Mouse (Mus musculus): ENCODE measurements around the gene Cdh16. TPM values are rescaled to one million over a fixed set of nuclear protein-coding genes. Genes with fewer than 3 reads are reported as not detected.

Gene Cdh16
- total RNA-seq, 2 experiments from 2014 or later, result not detected

- DNase-seq (ENCODE audit: low spot score in 2 of 2), result no peak
Observed at GRCm38 (mm10) chr8:104613119-104613518, 11.1 kb downstream of the Cdh16 start.

DNA sequence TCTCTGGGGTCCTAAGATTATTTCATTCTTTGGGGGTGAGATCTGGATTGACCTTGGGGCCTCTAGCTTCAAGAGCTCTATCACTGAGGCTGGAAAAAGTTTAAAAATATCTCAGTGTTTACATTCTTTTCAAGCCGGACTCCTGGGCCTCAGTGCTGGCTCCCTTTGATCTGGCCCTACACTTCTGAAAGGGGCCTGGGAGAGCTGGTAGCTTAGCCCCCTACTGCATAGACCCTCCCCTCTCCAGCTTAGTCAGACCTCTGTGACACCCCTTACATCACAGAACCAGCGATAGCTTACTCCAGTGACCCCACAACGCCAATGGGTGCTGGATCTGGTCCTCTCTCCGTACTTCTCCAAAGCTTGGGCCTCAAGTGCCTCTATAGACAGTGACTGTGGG is 12.6 kb downstream of the Cdh16 start:
- no peak for DNase-seq (ENCODE audit: low spot score in 2 of 2)

DNA sequence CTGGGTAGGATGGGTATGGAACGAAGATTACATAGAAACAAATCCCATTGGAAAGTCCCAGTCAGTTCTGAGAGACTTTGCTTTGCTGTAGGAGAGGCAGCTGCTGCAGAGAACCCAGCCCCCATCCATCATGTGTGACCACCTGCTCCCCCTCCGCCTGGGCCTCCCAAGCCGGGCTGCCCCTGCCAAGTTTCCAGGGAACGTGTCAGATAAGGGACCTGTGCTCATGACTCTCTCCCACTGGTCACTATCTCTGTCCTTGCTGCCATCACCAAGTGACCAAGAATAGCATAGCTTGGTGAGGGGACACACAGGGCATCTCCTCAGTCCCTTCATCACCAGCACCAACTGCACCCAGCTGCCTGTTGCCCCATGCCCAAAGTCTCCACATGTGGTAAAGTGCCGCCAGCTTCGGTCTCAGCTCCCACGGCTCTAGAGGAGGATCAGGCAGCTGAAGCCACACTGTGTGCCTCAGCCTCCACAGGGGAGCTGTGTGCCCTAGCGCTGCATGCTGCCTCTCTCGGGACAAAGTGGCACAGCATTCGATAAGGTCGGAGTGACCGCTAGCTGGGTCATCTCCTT is 13.9 kb downstream of the Cdh16 start:
- DNase-seq (ENCODE audit: low spot score in 2 of 2), result no peak

DNA sequence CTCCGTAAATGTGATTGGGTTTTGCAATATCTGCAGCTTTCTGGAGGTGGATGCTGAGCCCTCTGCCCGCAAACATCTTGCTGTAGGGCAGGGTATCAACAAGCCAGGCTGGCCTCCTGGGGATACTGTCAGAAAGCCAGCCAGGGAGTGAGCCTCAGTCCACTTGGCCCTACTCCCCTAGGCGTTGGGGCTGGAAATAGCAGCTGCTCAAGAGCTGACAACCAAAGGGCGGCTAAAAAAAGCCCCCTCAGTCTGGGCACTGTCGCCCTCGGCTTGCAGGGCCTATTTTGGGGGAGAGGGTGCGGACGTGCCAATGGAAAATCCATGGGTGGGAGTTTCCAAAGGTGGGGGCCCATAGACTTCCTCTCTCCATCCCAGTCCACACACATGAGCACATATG is 15.0 kb downstream of the Cdh16 start:
- no peak for DNase-seq (ENCODE audit: low spot score in 2 of 2)

DNA sequence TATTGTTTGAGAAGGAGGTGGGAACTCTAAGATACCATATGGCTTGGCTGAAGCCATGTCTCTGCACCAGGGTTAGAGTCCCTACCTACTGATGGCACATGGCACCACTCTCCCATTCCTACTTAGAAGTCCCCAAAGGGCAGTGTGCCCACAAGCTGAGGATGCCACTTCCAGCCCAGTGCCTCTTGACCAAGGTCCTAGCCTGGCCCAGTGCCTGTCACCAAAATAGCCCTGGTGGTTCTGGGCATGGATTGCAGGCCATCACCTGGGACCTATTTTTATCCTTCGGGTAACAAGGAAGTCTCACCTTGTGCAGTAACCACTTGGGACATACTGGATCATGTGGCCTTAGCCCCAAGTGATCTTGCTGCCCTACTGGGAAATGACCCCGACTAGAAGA is 16.3 kb downstream of the Cdh16 start:
- DNase-seq (ENCODE audit: low spot score in 2 of 2), result no peak

DNA sequence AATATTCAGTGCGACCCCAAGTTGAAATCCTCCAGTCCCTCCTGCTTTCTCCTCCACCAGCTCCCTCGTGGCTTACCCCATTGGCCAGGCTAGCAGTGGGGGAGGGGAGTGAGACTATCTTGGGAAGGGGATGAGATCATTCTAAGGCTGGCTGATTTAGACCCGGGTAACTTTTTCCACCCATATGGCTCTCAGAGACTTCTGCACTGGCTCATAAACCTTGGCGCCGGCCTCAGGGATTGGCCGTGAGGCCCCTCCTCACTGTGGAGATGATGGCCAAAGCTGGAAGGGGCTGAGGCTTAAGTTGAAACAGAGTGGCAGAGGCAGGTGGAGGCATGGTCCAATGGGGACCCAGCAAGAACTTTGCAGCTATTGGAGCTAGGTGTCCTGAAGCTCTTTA is 17.9 kb downstream of the Cdh16 start:
- no peak for DNase-seq (ENCODE audit: low spot score in 2 of 2)

DNA sequence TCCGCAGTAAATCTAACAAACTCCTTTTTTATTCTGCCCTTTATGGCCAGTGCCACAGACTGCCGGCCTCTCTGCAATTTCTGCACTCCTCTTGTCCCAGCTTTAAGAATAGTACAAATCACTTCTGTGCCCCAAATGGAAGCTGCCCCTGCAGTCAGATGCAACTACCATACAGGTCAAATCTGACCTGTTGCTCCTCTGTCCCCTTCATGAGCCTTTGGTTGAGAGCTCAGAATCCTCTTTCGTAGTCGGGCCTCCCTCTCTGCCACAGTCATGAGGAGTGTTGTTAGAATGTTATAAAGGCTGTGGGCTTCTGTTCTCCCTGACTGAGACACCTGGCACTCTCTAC is 21.0 kb downstream of the Cdh16 start:
- no peak for DNase-seq (ENCODE audit: low spot score in 2 of 2)

DNA sequence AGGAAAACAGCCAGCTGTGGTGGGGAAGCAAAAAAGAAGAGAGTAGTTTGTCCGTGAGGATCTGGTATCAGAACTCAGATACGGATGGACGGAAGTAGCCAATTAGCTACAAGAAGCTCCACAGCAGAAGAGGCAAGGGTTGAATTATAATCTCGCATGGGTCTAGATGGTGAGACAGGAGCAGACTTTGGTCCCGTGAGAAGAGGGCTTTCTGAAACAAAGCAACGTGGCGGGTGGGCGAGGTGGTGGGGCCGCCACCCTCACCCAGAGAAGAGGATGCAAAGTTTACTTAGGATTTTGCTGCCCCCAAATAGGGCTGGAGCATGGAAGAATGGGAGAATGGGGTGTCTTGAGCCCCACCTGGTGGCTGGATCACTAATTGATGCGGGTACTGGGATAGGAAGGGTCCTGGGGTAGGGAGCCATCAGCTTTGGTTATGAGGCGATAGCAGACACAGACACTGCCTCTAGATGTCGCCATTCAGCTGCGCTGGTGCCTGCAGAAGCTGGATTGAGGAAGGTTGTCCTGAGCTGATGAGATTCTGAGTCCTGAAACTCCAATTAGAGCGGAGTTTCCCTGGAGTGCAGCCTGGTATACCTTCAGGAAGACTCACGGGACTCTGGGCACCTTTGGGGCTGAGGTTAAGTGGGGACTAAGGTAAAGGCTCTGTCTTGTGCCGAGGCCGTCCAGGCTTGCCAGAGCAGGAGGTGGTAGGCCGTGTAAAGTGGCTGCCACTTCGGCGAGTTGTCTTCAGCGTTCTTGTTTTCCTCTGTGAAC is 21.5 kb downstream of the Cdh16 start:
- peak; percentile 80 to 90 for DNase-seq (ENCODE audit: low spot score in 2 of 2)

DNA sequence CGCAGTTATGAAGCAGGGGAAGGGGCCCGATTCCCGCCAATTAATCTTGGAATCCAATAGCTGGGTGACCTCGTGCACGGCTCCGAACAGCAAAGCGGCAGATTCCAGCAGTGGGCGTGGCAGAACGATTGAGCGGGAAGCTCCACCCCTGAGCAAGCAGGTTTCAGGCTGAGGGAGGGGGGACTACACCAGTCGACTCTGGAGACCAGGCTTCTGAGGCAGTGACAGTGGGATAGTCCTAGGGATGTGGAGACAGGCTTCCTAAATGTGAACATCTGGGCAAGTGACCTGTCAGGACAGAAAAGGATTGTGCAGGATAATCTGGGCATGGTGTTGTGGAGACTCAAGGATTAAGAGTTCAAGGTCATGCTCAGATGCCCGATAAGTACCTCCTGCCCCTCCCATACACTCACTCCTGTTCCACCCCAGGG is 22.2 kb downstream of the Cdh16 start:
- no peak for DNase-seq (ENCODE audit: low spot score in 2 of 2)

DNA sequence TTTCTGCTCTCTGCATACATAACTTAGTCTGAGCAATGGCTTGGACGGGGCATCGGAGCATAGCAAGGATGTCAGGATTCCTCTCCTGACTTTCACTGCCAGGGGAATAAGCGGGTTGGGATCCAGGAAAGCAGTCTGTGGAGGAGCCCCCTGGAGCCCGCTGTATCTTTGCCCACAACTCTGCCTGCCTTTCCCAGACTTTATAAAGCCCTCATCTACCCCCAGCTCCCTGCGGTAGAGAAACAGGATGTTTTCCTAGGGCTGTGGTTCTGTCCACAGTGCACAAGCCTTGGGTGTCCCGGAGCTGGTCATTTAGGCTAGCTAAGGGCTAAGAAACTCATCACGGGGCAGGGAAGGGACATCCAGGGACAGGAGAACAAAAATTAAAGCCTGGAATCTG is 22.8 kb downstream of the Cdh16 start:
- no peak for DNase-seq (ENCODE audit: low spot score in 2 of 2)

- DNase-seq (ENCODE audit: low spot score in 2 of 2), result no peak
Observed at GRCm38 (mm10) chr8:104598496-104598895, 25.7 kb downstream of the Cdh16 start.

DNA sequence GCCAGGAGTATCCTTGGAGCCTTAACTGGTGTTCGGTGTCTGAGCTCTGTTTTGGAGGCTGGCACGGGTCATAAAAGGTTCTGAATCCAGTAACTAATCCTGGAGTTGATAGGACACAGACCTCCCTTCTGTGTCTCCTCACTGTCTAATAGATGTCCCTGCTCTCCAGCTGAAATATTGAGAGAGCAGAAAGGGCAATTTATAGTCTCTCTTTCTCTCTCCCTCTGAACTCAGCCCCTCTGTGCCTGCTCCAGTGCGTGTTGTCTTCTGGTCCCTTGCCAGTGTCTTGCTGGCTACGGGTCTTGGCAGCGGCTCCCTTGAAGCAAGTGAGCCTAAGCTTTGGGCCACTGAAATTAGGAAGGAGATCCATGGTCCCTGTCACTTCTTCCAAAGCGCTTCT is 26.5 kb downstream of the Cdh16 start:
- DNase-seq (ENCODE audit: low spot score in 2 of 2), result no peak

DNA sequence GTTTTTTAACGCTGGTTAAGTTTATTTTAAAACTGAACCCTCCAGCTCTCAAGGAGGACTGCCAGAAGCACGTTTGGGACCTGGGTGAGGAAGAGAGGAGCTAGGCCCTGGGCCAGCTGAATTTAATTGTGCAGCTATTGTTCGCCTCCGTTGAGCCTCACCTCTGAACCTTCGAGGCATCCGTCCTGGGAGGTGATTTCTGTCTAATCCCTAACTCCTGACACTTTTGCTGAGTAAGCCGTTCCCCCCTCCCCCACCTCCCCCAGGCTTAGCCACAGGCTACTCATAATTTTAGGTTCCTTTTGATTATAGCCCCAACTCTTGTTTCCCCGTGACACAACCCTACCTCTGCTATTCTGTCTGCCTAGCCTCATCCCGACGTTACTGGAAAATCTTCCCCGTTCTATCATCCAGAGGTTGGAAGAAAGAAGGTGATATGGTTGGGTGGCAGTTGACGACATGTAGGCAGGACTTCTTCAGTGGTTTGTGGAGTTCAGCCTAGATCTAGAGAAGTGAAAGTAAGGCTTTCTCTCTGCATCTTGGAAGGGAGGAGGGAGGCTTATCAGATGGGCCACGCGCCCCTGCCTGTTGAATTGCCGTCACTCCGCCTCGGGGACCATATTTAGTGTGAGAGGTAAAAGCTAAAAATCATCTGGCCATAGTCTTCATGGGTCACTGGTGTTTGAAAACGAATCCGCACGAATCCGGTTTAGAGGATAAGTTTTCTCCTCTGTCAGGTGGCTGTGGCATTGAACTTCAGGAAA is 28.2 kb downstream of the Cdh16 start:
- DNase-seq (ENCODE audit: low spot score in 2 of 2), result no peak

DNA sequence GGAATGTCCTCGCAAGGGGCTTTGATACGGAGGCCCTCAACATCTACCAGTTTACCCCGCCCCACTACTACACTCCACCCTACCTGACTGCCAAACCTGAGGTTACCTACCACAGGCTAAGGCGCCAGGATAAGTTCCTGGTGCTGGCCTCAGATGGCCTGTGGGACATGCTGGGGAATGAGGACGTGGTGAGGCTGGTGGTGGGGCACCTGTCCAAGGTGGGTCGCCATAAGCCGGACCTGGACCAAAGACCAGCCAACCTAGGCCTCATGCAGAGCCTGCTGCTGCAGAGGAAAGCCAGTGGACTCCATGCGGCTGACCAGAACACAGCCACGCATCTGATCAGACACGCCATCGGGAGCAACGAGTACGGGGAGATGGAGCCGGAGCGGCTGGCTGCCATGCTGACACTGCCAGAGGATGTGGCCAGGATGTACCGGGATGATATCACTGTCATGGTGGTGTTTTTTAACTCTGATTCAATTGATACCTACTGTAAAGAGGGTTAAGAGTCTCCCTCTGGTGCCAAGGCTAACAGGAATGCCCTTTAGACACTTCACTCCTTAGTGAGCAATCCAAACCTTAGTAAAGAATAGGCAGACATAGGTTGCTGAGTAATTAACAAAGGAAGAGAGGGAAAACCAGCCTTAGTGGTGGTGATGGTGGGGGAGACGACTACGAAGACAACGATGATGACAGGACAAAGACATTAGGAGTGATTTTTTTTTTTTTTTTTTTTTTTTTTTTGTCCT is 29.4 kb downstream of the Cdh16 start:
- DNase-seq (ENCODE audit: low spot score in 2 of 2), result no peak

DNA sequence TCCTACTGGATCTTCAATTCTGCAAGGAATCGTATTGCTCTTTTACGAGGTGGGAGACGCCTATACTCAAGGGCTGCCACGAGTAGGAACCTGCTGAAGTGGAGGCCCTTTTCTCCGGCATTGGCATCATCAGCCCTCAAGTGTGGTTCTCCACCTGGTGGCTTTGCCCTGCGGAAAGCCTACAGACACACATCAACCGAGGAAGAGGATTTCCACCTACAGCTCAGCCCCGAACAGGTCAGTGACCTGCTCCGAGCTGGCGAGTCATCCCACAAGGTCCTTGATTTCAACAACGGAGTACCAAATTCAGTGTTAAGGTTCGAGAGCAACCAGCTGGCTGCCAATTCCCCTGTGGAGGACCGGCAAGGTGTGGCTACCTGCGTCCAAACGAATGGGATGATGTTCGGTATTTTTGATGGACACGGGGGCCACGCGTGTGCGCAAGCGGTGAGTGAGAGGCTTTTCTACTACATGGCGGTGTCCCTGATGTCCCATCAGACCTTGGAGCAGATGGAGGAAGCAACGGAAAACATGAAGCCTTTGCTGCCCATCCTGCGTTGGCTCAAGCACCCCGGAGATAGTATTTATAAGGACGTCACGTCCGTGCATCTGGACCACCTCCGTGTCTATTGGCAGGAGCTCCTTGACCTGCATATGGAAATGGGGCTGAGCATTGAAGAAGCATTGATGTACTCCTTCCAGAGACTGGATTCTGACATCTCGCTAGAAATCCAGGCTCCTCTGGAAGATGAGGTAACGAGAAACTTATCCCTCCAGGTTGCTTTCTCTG is 30.5 kb downstream of the Cdh16 start:
- no peak for DNase-seq (ENCODE audit: low spot score in 2 of 2)

DNA sequence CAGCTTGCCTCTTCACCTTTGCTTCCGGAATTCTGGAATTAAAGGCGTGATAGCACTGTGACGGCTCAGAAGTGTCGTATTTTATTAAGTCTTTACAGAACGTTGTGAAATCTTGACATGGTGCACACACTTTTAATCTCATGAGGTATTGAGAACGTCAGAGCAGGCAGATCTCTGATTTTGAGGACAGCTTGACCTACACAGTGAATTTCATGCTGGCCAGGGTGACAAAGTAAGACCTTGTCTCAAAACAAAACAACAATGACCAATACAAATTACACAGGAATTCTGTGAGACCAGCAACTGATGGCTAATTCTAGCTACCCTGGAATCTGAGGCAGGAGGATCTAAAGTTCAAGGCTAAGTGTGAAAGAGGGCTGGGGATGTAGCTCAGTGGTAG is 31.6 kb downstream of the Cdh16 start:
- DNase-seq (ENCODE audit: low spot score in 2 of 2), result no peak

DNA sequence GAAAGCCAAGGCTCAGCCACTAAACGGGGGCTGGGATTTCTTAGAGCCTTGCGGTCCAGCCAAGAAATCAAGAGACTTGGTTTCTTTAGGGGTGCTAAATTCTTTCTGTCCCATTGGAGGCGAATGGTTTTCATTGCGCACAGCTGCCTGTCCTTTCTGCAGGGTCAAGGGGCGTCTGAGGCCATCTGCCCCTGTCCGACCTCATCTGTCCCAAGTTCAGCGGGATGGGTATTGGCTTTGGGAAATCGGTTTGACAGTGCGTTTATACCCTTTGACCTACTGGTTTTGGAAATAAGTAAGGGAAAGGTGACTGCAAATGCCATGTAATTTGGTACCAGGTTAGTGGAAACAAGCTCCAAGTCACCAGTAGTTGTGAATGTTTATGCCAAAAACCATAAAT is 32.3 kb downstream of the Cdh16 start:
- DNase-seq (ENCODE audit: low spot score in 2 of 2), result no peak

- DNase-seq (ENCODE audit: low spot score in 2 of 2), result peak; percentile 89 to 97
Observed at GRCm38 (mm10) chr8:104591133-104591834, 32.9 kb downstream of the Cdh16 start, which contains the start of gene Pdp2. Gene Pdp2, plus strand, starts transcription at chr8:104591451.

DNA sequence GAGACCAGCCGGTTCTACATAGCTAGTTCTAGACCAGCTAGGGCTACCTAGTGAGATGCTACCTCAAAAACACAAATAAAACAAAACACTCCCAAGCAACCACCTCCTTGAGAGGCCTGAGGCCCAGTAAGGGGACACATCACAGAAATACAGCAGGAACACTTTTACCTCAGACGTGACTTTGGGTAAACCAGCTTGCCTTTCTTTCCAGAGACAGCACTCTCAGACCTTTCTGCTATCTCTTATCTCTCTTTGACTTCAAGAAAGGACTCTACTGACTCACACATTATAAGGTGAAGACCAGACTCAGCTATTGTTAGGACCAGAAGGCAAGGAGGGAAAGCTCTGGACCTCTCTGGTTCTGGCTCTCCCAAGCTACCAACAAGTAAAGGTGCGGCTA is 33.9 kb downstream of the Cdh16 start:
- no peak for DNase-seq (ENCODE audit: low spot score in 2 of 2)

- no peak for DNase-seq (ENCODE audit: low spot score in 2 of 2)
Observed at GRCm38 (mm10) chr8:104584522-104584921, 39.7 kb downstream of the Cdh16 start.
